Mouse (Mus musculus) heart, embryonic 14.5 days (tissue): ENCODE measurements around the gene Golt1b. TPM values are rescaled to one million over a fixed set of nuclear protein-coding genes. Genes with fewer than 3 reads are reported as not detected.

Experiments used
- ATAC-seq: fragments of 200-750 bp; cut with Nextera tagmentation; 2 replicates; pipeline ENCODE4 v1.8.0; 2017; ENCODE audit warnings: low read depth, moderate TSS enrichment; ENCODE audit not compliant: insufficient number of reproducible peaks, insufficient read depth, low FRiP score
- H3K27ac ChIP-seq, 2 experiments: fragments of 200-500 bp in 1 of 2; fragments of 300-500 bp in 1 of 2; sonication (generic) in 1 of 2; replicated peaks in 1 of 2; 2 replicates each; pipeline ENCODE4 v1.5.1; 2012 to 2014; ENCODE audit warnings: low read depth in 2 of 2, low read length in 2 of 2, control low read depth in 1 of 2, mild to moderate bottlenecking in 1 of 2, mixed read lengths in 1 of 2; ENCODE audit not compliant: control insufficient read depth in 1 of 2, insufficient read depth in 1 of 2
- H3K27me3 ChIP-seq: fragments of 300-500 bp; sonication (generic); 2 replicates; pipeline ENCODE4 v1.6.1; 2014; ENCODE audit warnings: mild to moderate bottlenecking, low read length, control low read depth; ENCODE audit not compliant: control insufficient read depth, insufficient read depth
- H3K36me3 ChIP-seq: fragments of 300-500 bp; sonication (generic); 2 replicates; pipeline ENCODE4 v1.6.1; 2014; ENCODE audit warnings: mild to moderate bottlenecking, control low read depth, low read length, mixed read lengths; ENCODE audit not compliant: control insufficient read depth, insufficient read depth
- H3K4me1 ChIP-seq, 2 experiments: fragments of 200-500 bp in 1 of 2; fragments of 300-500 bp in 1 of 2; sonication (generic) in 1 of 2; 2 replicates each; pipeline ENCODE4 v1.6.1; 2012 to 2014; ENCODE audit warnings: low read length in 2 of 2, control low read depth in 1 of 2, mixed read lengths in 1 of 2; ENCODE audit not compliant: control insufficient read depth in 2 of 2, insufficient read depth in 2 of 2
- H3K4me2 ChIP-seq: fragments of 300-500 bp; sonication (generic); 2 replicates; pipeline ENCODE4 v1.6.1; 2014; ENCODE audit warnings: mild to moderate bottlenecking, low read length
- H3K4me3 ChIP-seq, 2 experiments: fragments of 200-500 bp in 1 of 2; fragments of 300-500 bp in 1 of 2; sonication (generic) in 1 of 2; 2 replicates each; pipeline ENCODE4 v1.5.1; 2012 to 2014; ENCODE audit warnings: low read length in 2 of 2, mild to moderate bottlenecking in 2 of 2, control low read depth in 1 of 2, low read depth in 1 of 2, moderate library complexity in 1 of 2; ENCODE audit not compliant: control insufficient read depth in 1 of 2, insufficient read depth in 1 of 2
- H3K9ac ChIP-seq: fragments of 300-500 bp; sonication (generic); 2 replicates; pipeline ENCODE4 v1.6.1; 2014; ENCODE audit warnings: mild to moderate bottlenecking, low read length
- H3K9me3 ChIP-seq: fragments of 300-500 bp; sonication (generic); 2 replicates; pipeline ENCODE4 v1.6.1; 2016; ENCODE audit warnings: low read length, control low read depth; ENCODE audit not compliant: control insufficient read depth
- whole genome bisulfite sequencing: fragments of 180-500 bp; shearing (Covaris S2); extraction: QIAGEN DNeasy Blood & Tissue Kit; methylation state at CpG from one replicate; pipeline ENCODE4 v1.1.7; 2014; 5-methylcytosine and 5-hydroxymethylcytosine counted together
- polyA plus RNA-seq: library from polyadenylated mRNA; unstranded; fragments of >200 nt; fragmentation: Nextera tagmentation; extraction: Ambion mirVana; gene quantifications from 2 replicates; pipeline ENCODE4 v1.2.1, GENCODE M21; 2014

Golt1b gene
- polyA plus RNA-seq, 1 experiment from 2014 or later, result 73.1 TPM

- Histone ChIP-seq H3K4me1 (peaks cover 0 to 4% of the 10 kb centered on the region in 2 experiments; a peak in 2 of 4 replicates), H3K36me3 (no peaks in the 10 kb centered on the region), H3K9ac (no peak within 1 kb of the TSS), H3K4me3 (no peak within 1 kb of the TSS; a peak in 1 of 4 replicates), H3K27ac (no peak within 1 kb of the TSS), H3K4me2 (peak within 1 kb of the TSS; percentile 63; the same call in 1 of the 2 replicates), H3K27me3 (peaks cover 36% of the 10 kb centered on the region), H3K9me3 (no peaks in the 10 kb centered on the region)
- WGBS, result 65% methylated on average over 11 of the region's 11 CpGs
- ATAC-seq, result no peak
Measured at GRCm38 (mm10) chr6:142412906-142413491, 26.0 kb downstream of the Golt1b start, which contains the start of gene Spx. TSS of gene Spx (plus strand) at chr6:142413441.

GRCm38 (mm10) chr6:142413845-142414244, 26.8 kb downstream of the Golt1b start:
- no peak for ATAC-seq
- WGBS, result 15% methylated on average over 12 of the region's 12 CpGs
- H3K36me3 ChIP-seq, result no peaks in the 10 kb centered on the region
- no peak overlapping the region; a peak in 1 of 4 replicates for H3K4me3 ChIP-seq
- H3K4me2 ChIP-seq, result 0 out of 2 replicates have a peak overlapping the region, but pooled peaks have one; percentile 9
- H3K9ac ChIP-seq, result no peak overlapping the region
- H3K27me3 ChIP-seq, result peaks cover 36% of the 10 kb centered on the region
- H3K4me1 ChIP-seq, result peaks cover 0 to 4% of the 10 kb centered on the region in 2 experiments; a peak in 2 of 4 replicates
- no peaks in the 10 kb centered on the region for H3K9me3 ChIP-seq
- H3K27ac ChIP-seq, result no peak overlapping the region

- Histone ChIP-seq H3K9ac (peak overlapping the region; percentile 43; the same call in 1 of the 2 replicates), H3K4me2 (peak overlapping the region; percentile 63), H3K4me3 (peak overlapping the region in 1 of 2 experiments; percentile 25; a peak in 1 of 4 replicates), H3K9me3 (no peaks in the 10 kb centered on the region), H3K27me3 (peaks cover 36% of the 10 kb centered on the region), H3K36me3 (no peaks in the 10 kb centered on the region), H3K27ac (no peak overlapping the region), H3K4me1 (peaks cover 0 to 4% of the 10 kb centered on the region in 2 experiments; a peak in 2 of 4 replicates)
- WGBS, result under 1% methylated on average over 18 of the region's 24 CpGs
- no peak for ATAC-seq
Measured at GRCm38 (mm10) chr6:142414597-142414996, 27.6 kb downstream of the Golt1b start.

GRCm38 (mm10) chr6:142424976-142425375, 38.0 kb downstream of the Golt1b start:
- no peaks in the 10 kb centered on the region for H3K27me3 ChIP-seq
- H3K4me1 ChIP-seq, result no peaks in the 10 kb centered on the region
- WGBS, result 67% methylated on average over 7 of the region's 7 CpGs
- no peaks in the 10 kb centered on the region for H3K36me3 ChIP-seq
- H3K4me3 ChIP-seq, result no peak overlapping the region
- no peak overlapping the region for H3K4me2 ChIP-seq
- H3K27ac ChIP-seq, result no peak overlapping the region
- no peak for ATAC-seq
- H3K9me3 ChIP-seq, result no peaks in the 10 kb centered on the region
- H3K9ac ChIP-seq, result no peak overlapping the region

- H3K4me1 ChIP-seq, result no peaks in the 10 kb centered on the region
- H3K27me3 ChIP-seq, result no peaks in the 10 kb centered on the region
- no peak overlapping the region for H3K4me3 ChIP-seq
- ATAC-seq, result no peak
- no peaks in the 10 kb centered on the region for H3K36me3 ChIP-seq
- no peaks in the 10 kb centered on the region for H3K9me3 ChIP-seq
- H3K4me2 ChIP-seq, result no peak overlapping the region
- no peak overlapping the region for H3K9ac ChIP-seq
- H3K27ac ChIP-seq, result no peak overlapping the region
Measured at GRCm38 (mm10) chr6:142429072-142429471, 42.1 kb downstream of the Golt1b start.

GRCm38 (mm10) chr6:142451381-142451780, 64.4 kb downstream of the Golt1b start:
- ATAC-seq, result no peak

GRCm38 (mm10) chr6:142453311-142453710, 66.3 kb downstream of the Golt1b start:
- H3K4me3 ChIP-seq, result no peak overlapping the region
- H3K27me3 ChIP-seq, result no peaks in the 10 kb centered on the region
- no peaks in the 10 kb centered on the region for H3K4me1 ChIP-seq
- H3K9ac ChIP-seq, result no peak overlapping the region
- H3K36me3 ChIP-seq, result no peaks in the 10 kb centered on the region
- no peak for ATAC-seq
- H3K9me3 ChIP-seq, result no peaks in the 10 kb centered on the region
- WGBS, result 62% methylated on average over 2 of the region's 2 CpGs
- H3K27ac ChIP-seq, result no peak overlapping the region
- H3K4me2 ChIP-seq, result no peak overlapping the region

More at GRCm38 (mm10) chr6:142451381-142451780, 64.4 kb downstream of the Golt1b start:
- 54% methylated on average over 12 of the region's 12 CpGs for WGBS
- H3K9me3 ChIP-seq, result no peaks in the 10 kb centered on the region
- no peaks in the 10 kb centered on the region for H3K4me1 ChIP-seq
- no peaks in the 10 kb centered on the region for H3K36me3 ChIP-seq
- no peak overlapping the region for H3K4me2 ChIP-seq
- no peak overlapping the region for H3K4me3 ChIP-seq
- H3K27me3 ChIP-seq, result no peaks in the 10 kb centered on the region
- no peak overlapping the region for H3K27ac ChIP-seq
- no peak overlapping the region for H3K9ac ChIP-seq
